Mouse (Mus musculus): Measurements from ENCODE around the gene Atxn1.

Gene Atxn1

DNA sequence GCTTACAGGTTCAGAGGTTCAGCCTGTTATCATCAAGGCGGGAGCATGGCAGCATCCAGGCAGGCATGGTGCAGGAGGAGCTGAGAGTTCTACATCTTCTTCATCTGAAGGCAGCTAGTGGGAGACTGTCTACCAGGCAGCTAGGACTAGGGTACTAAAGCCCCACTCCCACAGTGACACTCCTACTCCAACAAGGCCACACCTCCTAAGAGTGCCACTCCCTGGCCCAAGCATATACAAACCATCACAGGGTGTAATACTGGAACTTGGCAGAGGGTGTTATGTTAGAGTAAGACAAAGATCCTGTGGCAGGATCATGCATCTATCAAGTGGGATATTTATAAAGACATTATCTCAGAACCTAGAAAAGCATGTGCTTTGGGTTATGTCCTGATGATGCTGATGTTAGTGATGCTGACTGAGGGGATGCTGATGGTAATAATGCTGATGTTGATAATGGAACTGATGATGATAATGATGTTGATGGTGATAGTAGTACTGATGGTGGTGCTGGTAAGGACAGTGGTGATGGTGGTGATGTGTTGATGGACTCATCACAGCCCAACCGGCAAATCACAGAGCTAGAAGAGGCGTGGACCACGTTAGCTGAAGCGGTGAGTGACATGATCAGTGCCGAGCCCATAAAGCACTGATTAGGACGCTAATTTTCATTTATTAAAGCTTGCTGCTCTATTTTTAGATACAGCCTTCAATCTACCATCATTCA is 142.9 kb downstream of the Atxn1 start:
- in situ Hi-C loops (cut with MboI; ENCODE audit: low pct_unique_long_range_greater_than_20kb in 1 of 2, low sequenced_read_pairs in 2 of 2, unreplicated experiment in 1 of 2) = no loop called here

DNA sequence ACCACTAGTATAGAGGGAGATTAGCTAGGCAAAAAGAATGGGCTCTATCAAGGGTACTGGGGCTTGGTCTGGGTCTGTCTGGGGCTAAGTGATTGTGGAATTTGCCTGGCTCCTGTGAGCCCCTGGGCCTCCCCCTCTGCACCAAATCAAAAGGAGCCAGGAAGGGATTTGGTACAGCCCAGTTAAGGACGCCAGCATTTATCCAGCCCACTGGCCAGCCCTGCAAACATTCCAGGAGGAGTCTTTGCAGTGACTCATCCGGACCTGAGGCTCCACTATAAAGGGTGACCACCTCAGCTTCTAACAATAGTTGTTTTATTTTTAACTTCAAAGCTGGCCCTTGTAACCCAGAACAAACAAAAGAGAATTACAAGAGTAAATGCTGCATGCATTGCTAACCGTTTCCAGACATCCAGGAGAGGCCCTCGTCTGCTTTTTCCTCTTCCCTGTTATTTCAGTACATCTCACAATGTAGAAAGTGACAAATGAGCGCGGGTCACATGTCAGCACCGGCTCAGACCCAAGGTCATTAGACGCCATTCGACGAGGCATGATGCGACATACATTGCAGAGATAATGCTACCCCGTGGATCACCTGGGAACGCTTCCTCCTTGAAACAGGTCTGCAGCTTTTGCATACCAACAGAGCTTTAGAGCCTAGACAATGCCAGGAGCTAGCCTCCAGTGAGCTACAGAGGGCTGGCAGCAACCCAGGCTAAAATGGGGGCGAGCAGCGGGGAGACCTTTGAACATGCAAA is 144.2 kb downstream of the Atxn1 start:
- in situ Hi-C loops (cut with MboI; ENCODE audit: low pct_unique_long_range_greater_than_20kb in 1 of 2, low sequenced_read_pairs in 2 of 2, unreplicated experiment in 1 of 2) = no loop called here

DNA sequence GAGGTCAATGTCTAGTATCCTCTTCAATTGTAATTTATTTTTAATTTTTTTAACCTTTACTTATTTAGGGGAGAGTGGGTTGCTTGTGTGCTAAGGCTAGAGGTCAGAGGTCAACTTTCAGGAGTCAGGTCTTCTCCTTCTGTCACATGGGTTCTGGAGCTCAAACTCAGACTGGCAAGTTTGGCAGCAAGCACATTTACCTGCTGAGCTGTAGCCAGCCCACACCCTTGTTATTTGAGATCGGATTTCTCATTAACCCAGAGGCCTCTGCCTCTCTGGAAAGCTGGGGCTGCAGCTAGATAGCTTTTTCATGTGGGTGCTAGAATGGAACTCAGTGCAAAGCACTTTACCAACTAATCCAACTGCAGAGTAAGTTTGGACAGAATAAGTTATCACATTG is 148.1 kb downstream of the Atxn1 start:
- in situ Hi-C loops (cut with MboI; ENCODE audit: low pct_unique_long_range_greater_than_20kb in 1 of 2, low sequenced_read_pairs in 2 of 2, unreplicated experiment in 1 of 2) = no loop called here

DNA sequence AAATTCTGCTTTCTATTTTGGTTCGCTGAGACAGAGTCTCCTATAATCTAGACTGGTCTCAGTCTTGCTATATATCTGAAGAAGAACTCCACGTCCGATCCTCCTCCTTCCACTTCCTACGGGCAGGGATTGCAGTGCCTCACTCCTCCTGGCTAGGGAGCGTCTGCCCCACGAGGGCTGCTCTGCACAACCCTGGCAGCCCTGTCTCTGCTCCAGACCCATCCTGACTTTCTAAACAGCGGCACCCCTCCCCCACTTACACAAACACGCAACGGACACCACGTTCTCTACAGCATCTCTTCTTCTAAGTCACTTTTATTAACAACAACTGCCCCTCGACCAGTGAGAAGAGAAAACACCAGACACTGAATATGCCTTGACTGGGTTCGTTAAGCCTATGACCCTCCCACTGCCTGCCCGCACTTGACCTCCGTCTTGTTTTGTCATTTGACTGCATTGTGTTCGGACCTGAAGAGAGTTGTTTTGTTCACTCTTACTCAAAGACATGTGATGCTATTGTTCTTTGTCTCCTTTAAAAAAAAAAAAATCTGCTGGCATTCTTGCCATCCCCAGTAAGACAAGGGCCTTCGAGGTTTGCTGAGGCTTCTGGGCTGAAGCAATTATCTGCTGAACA is 154.9 kb downstream of the Atxn1 start:
- in situ Hi-C loops (cut with MboI; ENCODE audit: low pct_unique_long_range_greater_than_20kb in 1 of 2, low sequenced_read_pairs in 2 of 2, unreplicated experiment in 1 of 2) = no loop called here

DNA sequence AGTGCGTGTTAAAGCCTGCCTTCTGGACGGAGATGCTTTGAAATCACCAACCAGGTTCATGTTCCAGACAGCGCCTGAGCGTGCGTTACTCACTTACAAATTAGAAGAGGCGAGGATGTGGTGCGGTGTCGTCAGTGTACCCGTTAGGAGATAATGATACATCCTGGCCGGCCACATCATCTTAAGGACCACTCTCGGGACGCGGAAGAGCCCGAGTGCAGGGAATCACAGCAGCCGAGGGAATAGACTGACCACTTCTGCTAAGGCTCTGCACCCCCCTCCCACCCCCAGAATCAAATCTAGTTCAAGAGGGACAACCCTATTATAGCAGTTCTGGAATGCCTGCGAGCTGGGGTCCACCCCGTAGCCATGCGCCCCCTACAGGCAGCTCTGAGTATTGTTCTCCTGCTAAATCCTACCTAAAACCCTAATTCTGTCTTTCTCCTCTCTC is 157.2 kb downstream of the Atxn1 start:
- in situ Hi-C loops (cut with MboI; ENCODE audit: low pct_unique_long_range_greater_than_20kb in 1 of 2, low sequenced_read_pairs in 2 of 2, unreplicated experiment in 1 of 2) = no loop called here

DNA sequence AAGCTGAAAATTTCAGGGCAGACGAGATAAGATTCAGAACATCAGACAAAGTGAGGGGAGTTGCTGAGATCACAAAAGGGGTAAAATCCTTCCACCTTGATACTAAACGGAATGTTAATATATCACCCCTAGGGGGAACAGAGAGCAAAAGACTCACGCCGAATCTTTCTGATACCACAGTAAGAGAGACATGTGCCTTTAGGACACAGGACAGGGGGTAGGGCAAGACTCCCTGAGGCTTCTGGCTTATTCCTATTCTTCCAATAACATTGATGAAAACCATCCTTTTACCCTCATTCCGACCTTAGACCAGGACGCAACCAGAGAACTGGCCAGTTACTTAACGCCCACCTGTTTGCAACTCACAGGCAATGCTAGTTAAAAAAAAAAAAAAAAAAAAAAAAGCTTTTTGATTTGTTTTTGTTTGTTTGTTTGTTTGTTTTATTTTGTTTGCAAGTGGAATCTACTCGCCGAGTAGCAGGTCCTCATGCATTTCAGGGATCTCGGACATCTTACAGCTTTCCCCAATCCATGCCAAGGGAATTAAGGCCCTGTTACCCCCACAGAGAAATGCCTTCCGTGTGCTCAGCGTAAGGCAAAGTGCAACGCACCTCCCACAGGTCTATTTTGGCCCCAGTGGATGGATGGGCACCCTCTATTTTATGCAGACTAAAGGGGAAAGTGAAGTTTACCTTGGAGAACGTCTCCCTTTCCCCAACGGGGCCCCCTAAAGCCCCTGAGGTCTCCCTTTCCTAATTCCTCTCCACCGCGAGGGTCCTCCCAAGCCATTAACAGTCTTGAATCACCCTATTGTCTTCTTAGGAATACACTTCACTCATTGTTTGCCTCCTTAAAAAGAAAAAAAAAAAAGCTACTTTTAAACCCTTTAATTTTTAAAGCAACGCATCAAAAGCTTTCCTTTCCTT is 157.9 kb downstream of the Atxn1 start:
- in situ Hi-C loops (cut with MboI; ENCODE audit: low pct_unique_long_range_greater_than_20kb in 1 of 2, low sequenced_read_pairs in 2 of 2, unreplicated experiment in 1 of 2) = no loop called here

DNA sequence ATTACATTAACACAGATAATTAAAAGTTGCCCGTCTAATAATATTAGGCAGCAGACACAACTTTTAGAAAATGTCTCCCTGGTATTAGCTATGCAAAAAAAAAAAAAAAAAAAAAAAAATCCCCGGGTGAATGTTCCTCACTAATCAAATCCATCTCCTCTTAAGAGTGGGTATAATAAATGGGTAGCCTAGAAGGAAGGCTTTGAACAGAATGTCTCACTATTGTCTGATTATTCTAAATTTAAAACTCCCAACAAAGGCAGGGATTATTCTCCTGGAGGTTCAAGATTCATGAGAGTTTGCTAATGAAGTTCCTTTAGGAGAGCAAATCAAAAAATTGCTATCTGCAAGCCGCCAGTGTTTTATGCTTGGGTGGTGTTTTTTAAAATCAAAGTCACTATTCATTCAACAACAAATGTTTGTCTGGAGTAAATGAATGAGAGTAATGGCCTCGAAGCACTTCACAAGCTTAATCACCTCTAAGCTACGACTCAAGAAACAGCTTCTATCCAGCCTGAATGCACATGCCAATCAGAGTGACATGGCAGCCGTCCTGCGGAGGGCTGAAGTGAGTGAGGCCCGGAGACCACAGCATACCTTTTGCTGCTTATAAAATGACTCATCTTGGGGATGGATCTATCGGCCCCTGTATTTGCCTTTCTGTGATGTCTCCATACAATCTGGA is 158.8 kb downstream of the Atxn1 start:
- in situ Hi-C loops (cut with MboI; ENCODE audit: low pct_unique_long_range_greater_than_20kb in 1 of 2, low sequenced_read_pairs in 2 of 2, unreplicated experiment in 1 of 2) = no loop called here

DNA sequence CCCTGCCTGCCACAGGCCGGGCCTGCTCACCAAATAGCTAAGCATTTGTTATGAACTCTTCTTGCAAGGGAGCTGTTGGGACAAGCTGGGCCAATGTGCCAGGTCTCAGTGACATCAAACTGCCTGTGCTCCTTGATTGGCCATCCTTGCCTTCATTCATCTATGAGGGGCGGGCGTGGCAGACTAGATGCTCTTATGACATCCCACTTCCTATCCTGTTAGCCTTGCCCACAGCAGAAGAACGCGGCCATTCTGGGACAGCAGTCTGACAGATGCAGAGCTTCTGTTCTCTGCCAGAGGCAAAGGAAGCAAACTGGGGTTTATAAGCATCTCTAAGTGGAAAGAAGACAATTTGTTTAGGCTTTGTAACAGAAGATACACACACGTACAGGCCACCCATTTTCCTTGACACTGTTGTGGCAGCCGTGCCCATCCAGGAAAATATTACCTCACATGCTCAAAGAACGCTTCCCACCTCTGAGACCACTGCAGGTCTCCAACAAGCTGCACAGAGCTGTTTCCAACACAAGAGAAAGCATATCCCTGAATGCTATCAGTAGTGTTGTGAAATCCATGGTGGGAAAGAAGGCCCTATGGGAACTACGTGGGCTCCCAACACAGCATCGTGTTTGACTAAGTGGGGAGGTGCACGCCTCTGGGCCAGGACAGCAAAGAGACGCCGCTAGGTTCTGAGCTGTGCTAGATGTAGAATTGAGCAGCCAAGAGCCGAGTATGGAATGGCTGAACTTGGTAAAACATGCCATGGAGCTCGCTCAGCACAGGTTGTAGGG is 162.0 kb downstream of the Atxn1 start:
- in situ Hi-C loops (cut with MboI; ENCODE audit: low pct_unique_long_range_greater_than_20kb in 1 of 2, low sequenced_read_pairs in 2 of 2, unreplicated experiment in 1 of 2) = no loop called here

DNA sequence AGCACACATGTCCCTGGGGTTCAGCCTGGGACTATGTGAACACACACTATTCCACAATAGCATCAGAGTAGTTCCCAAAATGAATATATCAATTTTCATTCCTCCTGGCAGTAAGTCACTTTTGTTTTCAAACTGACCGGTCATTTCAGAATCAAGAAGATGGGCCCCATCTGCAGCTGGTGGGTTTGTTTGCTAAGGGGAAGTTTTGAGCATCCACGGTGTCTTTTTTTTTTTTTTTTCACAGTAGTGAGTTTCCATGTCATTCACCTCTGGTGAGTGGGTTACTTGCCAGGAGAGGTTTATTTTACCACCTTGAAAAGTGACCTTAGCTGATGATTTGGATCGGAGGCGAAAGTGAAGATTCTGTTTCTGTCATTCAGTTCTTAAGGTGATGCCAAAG is 166.6 kb downstream of the Atxn1 start:
- in situ Hi-C loops (cut with MboI; ENCODE audit: low pct_unique_long_range_greater_than_20kb in 1 of 2, low sequenced_read_pairs in 2 of 2, unreplicated experiment in 1 of 2) = no loop called here

DNA sequence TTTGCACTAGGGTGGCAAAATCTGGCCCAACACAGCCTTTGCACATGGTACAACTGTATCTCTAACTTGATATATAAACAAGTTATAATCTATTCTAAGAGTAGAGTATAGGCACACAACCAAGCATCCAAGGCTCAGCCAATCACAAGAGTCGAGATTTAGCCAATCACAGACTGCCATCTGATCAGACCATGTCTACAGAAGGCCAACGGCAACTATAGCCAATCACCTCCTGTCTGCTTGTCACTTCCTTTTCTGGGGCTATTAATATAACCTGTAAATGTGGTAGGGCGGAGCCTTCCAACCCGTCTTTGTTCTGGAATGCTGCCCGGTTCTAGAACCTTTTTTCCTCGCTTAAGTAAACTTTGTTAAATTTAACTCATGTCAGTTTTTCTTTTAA is 167.1 kb downstream of the Atxn1 start:
- in situ Hi-C loops (cut with MboI; ENCODE audit: low pct_unique_long_range_greater_than_20kb in 1 of 2, low sequenced_read_pairs in 2 of 2, unreplicated experiment in 1 of 2) = no loop called here

DNA sequence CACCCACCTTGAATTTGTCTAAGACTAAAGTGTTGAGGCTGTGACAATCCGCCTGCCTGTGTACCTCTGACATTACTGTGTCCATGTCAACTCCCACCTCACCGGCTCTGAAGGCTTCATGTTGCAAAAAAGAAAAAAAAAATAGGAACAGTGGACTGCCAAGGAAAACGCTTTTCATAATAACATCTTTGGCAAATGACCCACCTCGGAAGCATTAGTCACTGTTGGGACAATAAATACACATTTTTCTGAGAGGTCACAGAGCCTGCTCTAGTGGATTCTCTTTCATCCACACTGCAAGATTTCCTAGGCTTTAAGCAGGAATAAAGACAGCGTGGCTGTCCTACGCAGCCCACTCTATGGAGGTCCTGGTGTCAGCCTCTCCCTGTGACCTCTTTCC is 168.5 kb downstream of the Atxn1 start:
- in situ Hi-C loops (cut with MboI; ENCODE audit: low pct_unique_long_range_greater_than_20kb in 1 of 2, low sequenced_read_pairs in 2 of 2, unreplicated experiment in 1 of 2) = no loop called here

DNA sequence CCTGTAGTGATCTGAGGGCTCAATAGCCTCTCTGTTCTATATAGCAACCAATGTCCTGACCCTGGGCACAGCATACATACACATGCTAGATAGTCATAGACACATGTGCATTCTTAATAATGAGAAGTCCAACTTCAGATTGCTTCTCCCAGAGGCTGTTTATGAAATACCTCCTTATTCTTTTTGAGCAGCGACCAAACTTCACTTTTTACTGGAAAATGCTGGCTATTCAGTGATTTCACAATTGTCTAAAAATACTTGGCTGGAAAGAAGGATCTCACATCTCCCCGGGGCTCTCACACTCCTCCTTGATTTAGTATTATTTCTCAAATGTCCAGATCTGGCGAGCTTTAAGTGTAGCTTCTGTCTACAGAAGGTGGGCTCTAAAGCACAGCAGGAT is 171.0 kb downstream of the Atxn1 start:
- in situ Hi-C loops (cut with MboI; ENCODE audit: low pct_unique_long_range_greater_than_20kb in 1 of 2, low sequenced_read_pairs in 2 of 2, unreplicated experiment in 1 of 2) = no loop called here

DNA sequence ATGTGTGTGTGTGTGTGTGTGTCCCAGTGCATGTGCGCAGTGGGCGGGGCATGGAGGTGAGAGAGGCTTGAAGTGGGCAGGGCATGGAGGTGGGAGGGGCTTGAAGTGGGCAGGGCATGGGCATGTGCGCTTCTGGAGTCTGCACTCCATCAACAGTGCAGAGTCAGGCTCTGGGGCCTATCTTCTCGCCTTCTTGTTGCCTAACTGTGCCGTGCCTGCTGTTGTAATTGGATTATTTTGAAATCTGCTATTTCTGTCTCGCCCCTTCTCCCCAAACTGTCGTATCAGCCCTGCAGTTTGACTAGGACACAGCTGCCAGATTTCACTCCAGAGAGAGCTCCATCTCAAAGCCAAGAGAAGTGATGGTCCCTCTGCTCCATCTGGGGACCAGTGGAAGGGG is 178.4 kb downstream of the Atxn1 start:
- in situ Hi-C loops (cut with MboI; ENCODE audit: low pct_unique_long_range_greater_than_20kb in 1 of 2, low sequenced_read_pairs in 2 of 2, unreplicated experiment in 1 of 2) = no loop called here

DNA sequence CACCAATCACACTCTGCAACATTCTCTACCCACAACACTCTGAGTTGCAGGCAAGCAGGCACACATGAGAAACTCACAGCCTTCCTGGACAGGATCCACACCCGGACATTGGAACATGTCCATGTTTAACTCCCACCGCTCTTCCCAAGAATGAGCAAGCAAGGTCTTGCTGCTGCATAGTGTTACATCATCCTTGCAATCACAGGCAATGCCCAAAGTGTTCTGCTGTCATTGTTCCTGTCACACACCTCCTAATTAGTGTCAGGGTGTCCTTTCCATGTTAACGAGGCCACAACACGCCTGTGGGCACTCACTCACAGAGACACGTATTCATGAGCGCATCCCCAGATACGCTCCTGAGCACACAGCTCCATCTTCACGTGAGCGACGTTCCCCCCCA is 181.1 kb downstream of the Atxn1 start:
- in situ Hi-C loops (cut with MboI; ENCODE audit: low pct_unique_long_range_greater_than_20kb in 1 of 2, low sequenced_read_pairs in 2 of 2, unreplicated experiment in 1 of 2) = no loop called here

DNA sequence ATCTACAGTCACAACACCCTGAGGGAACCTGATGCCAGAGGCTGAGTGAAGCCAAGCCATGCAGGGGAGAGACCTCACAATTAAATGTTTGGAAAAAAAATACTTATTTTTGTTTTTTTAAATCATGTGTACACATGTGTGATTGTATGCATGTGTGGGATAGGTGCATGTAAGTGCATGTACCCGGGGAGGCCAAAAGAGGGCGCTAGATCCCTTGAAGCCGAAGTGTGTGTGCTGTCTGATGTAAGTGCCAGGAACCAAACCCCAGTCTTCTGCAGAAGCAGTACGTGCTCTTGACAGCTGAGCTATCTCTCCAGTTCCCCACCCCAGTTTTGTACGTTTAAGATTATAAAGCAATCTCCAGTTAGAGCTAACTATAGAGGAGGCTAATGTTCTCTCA is 186.1 kb downstream of the Atxn1 start:
- in situ Hi-C loops (cut with MboI; ENCODE audit: low pct_unique_long_range_greater_than_20kb in 1 of 2, low sequenced_read_pairs in 2 of 2, unreplicated experiment in 1 of 2) = no loop called here

DNA sequence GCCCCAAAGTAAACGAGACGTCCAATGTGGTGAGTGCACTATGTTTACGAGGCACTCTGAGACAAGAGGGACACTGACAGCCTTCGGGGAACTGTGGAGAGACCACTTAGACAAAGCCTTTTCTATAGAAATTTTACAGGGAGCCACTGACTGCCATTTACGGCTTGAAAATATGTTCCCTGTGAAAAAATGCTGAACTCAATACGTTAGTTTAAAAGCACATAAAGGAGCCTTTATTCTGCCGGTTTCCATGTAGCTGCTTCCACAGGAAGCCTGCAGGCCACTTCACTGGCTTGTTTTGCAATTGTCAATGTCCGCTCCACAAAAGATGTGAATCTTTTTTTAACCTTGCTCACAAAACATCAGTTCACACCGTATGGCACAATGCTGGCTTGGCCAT is 186.6 kb downstream of the Atxn1 start:
- in situ Hi-C loops (cut with MboI; ENCODE audit: low pct_unique_long_range_greater_than_20kb in 1 of 2, low sequenced_read_pairs in 2 of 2, unreplicated experiment in 1 of 2) = no loop called here

DNA sequence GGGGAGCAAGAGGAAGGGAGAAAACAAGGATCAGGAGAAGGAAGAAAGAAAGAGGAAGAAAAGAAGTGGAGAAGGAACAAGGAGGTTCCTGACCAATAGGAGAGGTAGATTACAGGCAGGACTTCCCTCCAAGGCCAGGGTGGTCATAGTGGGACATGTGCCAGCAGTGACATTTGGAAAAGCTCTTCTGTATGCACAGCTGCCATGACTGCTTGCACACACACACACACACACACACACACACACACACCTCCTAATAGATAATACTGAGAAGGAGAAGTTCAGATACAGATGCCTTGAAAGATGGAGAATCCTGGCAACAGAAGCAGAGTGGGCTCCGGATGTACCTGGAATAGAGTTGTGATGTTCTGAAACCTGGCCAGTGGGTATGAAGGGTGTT is 189.3 kb downstream of the Atxn1 start:
- in situ Hi-C loops (cut with MboI; ENCODE audit: low pct_unique_long_range_greater_than_20kb in 1 of 2, low sequenced_read_pairs in 2 of 2, unreplicated experiment in 1 of 2) = no loop called here
